Mouse (Mus musculus): Measurements from ENCODE around the gene Rhbdf2. TPM values are rescaled to one million over a fixed set of nuclear protein-coding genes. Genes with fewer than 3 reads are reported as not detected.

Gene Rhbdf2
- polyA plus RNA-seq, 1 experiment from 2014 or later, result 7.2 TPM

Other genes starting within 250 kb of the Rhbdf2 start
- gene Rnf157, start 214.0 kb downstream of the Rhbdf2 start, polyA plus RNA-seq (2015; fragmentation: Nextera tagmentation; extraction: Ambion mirVana), result 1.0 and 1.4 TPM in 2 replicates
- 33.1 and 33.9 TPM in 2 replicates for gene Ubald2, start 192.9 kb downstream of the Rhbdf2 start, polyA plus RNA-seq (2015; fragmentation: Nextera tagmentation; extraction: Ambion mirVana)
- not detected in 2 replicates for gene Qrich2, start 160.8 kb downstream of the Rhbdf2 start, polyA plus RNA-seq (2015; fragmentation: Nextera tagmentation; extraction: Ambion mirVana)
- gene Prpsap1, start 132.8 kb downstream of the Rhbdf2 start, polyA plus RNA-seq (2015; fragmentation: Nextera tagmentation; extraction: Ambion mirVana), result 45.1 and 49.0 TPM in 2 replicates
- gene Sphk1, start 96.1 kb downstream of the Rhbdf2 start, polyA plus RNA-seq (2015; fragmentation: Nextera tagmentation; extraction: Ambion mirVana), result 28.8 and 32.7 TPM in 2 replicates
- gene Ube2o, start 45.6 kb downstream of the Rhbdf2 start, polyA plus RNA-seq (2015; fragmentation: Nextera tagmentation; extraction: Ambion mirVana), result 38.1 and 51.7 TPM in 2 replicates
- gene Aanat, start 40.6 kb downstream of the Rhbdf2 start, polyA plus RNA-seq (2015; fragmentation: Nextera tagmentation; extraction: Ambion mirVana), result not detected in 2 replicates
- 0.16 and 0.29 TPM in 2 replicates for gene Prcd, start 26.5 kb upstream of the Rhbdf2 start, polyA plus RNA-seq (2015; fragmentation: Nextera tagmentation; extraction: Ambion mirVana)
- gene Cygb, start 27.3 kb upstream of the Rhbdf2 start, polyA plus RNA-seq (2015; fragmentation: Nextera tagmentation; extraction: Ambion mirVana), result 0.84 and 1.0 TPM in 2 replicates
- not detected in 2 replicates for gene St6galnac1, start 148.5 kb upstream of the Rhbdf2 start, polyA plus RNA-seq (2015; fragmentation: Nextera tagmentation; extraction: Ambion mirVana)
- gene Mxra7, start 201.0 kb upstream of the Rhbdf2 start, polyA plus RNA-seq (2015; fragmentation: Nextera tagmentation; extraction: Ambion mirVana), result 1.3 and 1.8 TPM in 2 replicates
- gene Mettl23, start 216.3 kb upstream of the Rhbdf2 start, polyA plus RNA-seq (2015; fragmentation: Nextera tagmentation; extraction: Ambion mirVana), result 31.7 and 36.6 TPM in 2 replicates
- 27.4 and 29.8 TPM in 2 replicates for gene Jmjd6, start 216.4 kb upstream of the Rhbdf2 start, polyA plus RNA-seq (2015; fragmentation: Nextera tagmentation; extraction: Ambion mirVana)
- 9.4 and 11.8 TPM in 2 replicates for gene Mfsd11, start 225.4 kb upstream of the Rhbdf2 start, polyA plus RNA-seq (2015; fragmentation: Nextera tagmentation; extraction: Ambion mirVana)
- gene Srsf2, start 226.1 kb upstream of the Rhbdf2 start, polyA plus RNA-seq (2015; fragmentation: Nextera tagmentation; extraction: Ambion mirVana), result 388 and 413 TPM in 2 replicates